In the genomic region with DNA sequence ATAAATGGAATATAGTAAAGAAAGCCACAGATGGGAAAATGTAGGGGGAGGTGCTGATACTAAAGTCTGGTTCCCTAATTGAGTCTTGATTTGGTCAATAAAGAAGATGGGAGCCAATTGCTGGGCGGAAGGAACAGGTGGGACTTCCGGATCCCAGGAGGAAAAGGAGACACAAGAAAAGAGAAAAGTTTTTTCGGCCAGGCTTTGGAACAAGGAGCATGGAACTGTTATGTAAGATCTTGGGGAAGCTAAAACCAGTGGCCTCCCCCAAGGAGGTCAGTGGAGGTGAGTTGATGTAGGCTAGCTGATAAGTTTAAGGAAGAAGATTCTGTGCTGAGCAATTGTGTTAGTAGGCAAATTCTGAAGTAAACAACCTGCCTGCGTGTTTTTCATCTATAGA, we compare ENCODE assay signal across 25 mouse cellular contexts. TPM values are rescaled to one million over a fixed set of nuclear protein-coding genes. Genes with fewer than 3 reads are reported as not detected.
"Had no signal": no experiment of that assay in that cellular context is flagged by ENCODE, and none has a peak within 500 bp of the region (broad histone marks: within the 10 kb centered on the region; RNA-seq: fewer than 3 reads in every experiment).

No protein-coding gene starts in this region.

- H3K9ac ChIP-seq: liver, embryonic 13.5 days; midbrain, embryonic 13.5 days; neural tube, embryonic 12.5 days; neural tube, embryonic 15.5 days; stomach, embryonic 15.5 days had no signal

- H3K9me3 ChIP-seq: liver, embryonic 13.5 days; midbrain, embryonic 13.5 days; neural tube, embryonic 12.5 days; neural tube, embryonic 15.5 days; stomach, embryonic 15.5 days had no signal

- ATAC-seq: midbrain, embryonic 13.5 days had no signal

- H3K4me1 ChIP-seq: liver, embryonic 13.5 days; midbrain, embryonic 13.5 days; neural tube, embryonic 12.5 days; neural tube, embryonic 15.5 days; stomach, embryonic 15.5 days had no signal

- H3K4me3 ChIP-seq: layer of hippocampus, adult 2 months; liver, embryonic 13.5 days; midbrain, embryonic 13.5 days; neural tube, embryonic 12.5 days; neural tube, embryonic 15.5 days; stomach, embryonic 15.5 days had no signal

- H3K36me3 ChIP-seq: liver, embryonic 13.5 days; midbrain, embryonic 13.5 days; neural tube, embryonic 12.5 days; neural tube, embryonic 15.5 days; stomach, embryonic 15.5 days had no signal

- H3K4me2 ChIP-seq: liver, embryonic 13.5 days; midbrain, embryonic 13.5 days; neural tube, embryonic 12.5 days; neural tube, embryonic 15.5 days; stomach, embryonic 15.5 days had no signal

- H3K27me3 ChIP-seq: liver, embryonic 13.5 days; midbrain, embryonic 13.5 days; neural tube, embryonic 12.5 days; neural tube, embryonic 15.5 days; stomach, embryonic 15.5 days had no signal

- DNase-seq: kidney, adult 2 months; kidney, postnatal 25 days; layer of hippocampus, adult 9-11 months; liver, embryonic 13.5 days; lung, adult 2 months; lung, postnatal 14 days; lung, postnatal 4 days; right cerebral cortex, adult 18-20 months; right cerebral cortex, postnatal 14 days; right cerebral cortex, postnatal 4 days; spleen, adult 18-20 months; thymus, postnatal 25 days had no signal

- H3K27ac ChIP-seq: kidney, postnatal 0 days; layer of hippocampus, adult 2 months; liver, embryonic 13.5 days; midbrain, embryonic 13.5 days; neural tube, embryonic 12.5 days; neural tube, embryonic 15.5 days; stomach, embryonic 15.5 days had no signal

RNA-seq across cellular contexts. Expression of a gene that starts 56.5 kb away (rescaled TPM):
- total RNA-seq: layer of hippocampus, adult 2 months; layer of hippocampus, postnatal 25 days; left cerebral cortex, postnatal 25 days; megakaryocyte progenitor cell, adult 5-6 weeks had no signal
- polyA plus RNA-seq: kidney, embryonic 14.5 days; large intestine, adult 2 months; liver, embryonic 13.5 days; lung, adult 2 months; lung, embryonic 16.5 days; midbrain, embryonic 13.5 days; stomach, embryonic 15.5 days; thymus, postnatal 0 days had no signal
